Mouse (Mus musculus) telencephalon, adult 2 months (tissue): Measurements from ENCODE around the gene Ppp1r37.
"Not testable (repeated sequence)": the region's sequence is repeated elsewhere in the genome, so short reads cannot be mapped to it uniquely, and the experiment has no call there.

Source experiments
- DNase-seq: peaks from one replicate; pipeline ENCODE4 v3.0.0-alpha.2; 2011; ENCODE audit warnings: low read depth, low spot score

The Ppp1r37 gene

DNA sequence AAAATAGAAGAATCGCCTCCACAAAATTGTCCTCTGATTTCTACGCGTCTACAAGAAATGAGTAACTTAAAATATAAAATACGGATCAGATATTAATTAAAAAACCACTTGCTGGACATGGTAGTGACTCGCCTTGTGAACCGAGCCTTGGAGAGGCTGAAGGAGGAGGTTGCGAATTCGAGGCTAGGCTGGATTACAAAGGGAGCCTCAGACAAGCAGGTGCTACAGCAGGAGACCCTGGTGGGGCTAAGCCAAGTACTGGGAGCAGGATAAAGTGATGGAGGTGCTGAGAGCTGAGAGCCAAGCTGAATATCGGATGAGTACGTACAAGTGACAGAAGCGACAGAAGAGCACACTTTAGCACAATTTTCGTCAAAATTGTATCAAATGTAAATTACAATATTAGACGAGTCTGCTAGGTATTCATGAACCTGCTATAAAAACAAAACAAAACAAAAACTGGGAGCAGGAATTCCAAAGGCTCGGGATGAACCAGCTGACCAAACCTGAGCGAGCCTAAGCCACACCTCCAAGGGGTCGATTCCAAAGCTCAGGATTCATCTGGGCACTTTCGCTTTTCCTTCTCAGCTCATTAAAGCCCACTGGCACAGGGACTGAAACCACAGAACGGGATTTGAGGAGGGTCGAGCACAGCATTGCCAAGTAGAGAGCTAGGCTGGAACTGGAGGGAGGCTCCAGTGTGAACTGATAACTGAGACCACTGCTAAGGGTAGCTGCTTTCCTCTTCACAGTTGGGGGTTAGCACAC, at the start of gene Ppp1r37:
Gene Ppp1r37, minus strand, starts transcription at position 434 of the 768 bp plus-strand sequence.
- no peak for DNase-seq

DNA sequence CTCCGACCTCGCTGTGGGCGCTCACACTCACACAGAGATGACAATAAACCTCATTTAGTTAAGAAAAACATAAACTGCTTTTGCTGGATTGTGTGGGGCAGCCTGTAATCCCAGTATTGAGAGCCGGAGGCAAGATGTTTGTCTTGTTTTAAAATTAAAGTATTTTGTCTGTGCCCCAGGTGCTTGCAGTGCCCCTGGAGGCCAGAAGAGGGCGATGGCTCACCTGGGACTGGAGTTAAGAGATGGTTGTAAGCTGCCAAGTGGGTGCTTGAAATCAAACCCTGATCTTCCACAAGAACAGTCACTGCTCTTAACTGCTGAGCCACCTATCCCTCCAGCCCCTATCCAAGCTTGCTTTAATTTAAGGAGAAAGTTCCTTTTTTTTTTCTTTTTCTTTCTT, 48.1 kb upstream of the Ppp1r37 start:
- no peak for DNase-seq

DNA sequence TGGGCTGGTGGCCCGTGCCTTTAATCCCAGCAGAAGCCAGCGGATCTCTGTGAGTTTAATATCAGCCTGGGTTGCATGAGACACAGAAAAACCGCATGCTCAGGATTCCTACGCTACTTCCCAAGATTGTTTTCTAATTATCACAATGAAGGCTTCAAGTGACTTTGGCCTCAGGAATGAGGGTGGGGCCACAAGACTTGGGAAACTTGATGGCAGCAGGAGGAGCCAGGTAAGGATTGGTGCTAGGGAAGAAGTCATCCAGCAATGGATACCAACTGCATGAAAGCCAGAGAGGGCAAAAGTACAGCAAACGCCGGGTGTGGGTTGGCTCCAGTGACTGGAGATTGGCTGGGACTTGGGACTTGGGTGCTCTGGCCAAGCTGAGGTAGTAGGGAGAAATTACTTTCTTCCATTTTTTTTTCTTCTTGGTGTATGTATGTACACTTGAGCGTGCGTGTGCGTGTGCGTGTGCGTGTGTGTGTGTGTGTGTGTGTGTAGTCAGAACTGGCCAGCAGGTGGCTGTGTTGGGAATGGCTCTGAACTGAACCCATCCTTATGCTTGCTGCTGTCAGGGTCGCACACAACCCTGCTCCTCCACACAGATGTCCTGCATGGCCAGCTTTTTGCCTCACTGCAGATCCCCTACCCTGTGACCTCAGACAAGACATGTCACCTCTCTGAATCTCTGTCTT, 46.9 kb upstream of the Ppp1r37 start:
- no peak for DNase-seq

DNA sequence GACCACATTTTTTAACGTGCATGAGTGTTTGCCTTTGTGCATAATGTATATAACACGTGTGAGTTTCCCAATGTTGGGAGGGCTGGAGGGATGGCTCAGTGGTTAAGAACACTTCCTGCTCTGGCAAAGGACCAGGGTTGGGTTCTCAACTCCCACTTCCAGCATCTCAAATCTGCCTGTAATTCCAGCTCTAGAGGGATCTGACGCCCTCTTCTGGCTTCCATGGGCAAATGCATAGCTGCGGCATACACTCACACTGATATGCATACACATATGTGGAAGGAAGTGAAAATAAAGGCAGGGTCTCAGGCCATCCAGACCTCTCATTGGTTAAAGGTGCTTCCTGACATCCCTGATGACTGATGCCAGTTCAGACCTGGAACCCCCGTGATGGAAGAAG, 44.4 kb upstream of the Ppp1r37 start:
- DNase-seq: no peak

DNA sequence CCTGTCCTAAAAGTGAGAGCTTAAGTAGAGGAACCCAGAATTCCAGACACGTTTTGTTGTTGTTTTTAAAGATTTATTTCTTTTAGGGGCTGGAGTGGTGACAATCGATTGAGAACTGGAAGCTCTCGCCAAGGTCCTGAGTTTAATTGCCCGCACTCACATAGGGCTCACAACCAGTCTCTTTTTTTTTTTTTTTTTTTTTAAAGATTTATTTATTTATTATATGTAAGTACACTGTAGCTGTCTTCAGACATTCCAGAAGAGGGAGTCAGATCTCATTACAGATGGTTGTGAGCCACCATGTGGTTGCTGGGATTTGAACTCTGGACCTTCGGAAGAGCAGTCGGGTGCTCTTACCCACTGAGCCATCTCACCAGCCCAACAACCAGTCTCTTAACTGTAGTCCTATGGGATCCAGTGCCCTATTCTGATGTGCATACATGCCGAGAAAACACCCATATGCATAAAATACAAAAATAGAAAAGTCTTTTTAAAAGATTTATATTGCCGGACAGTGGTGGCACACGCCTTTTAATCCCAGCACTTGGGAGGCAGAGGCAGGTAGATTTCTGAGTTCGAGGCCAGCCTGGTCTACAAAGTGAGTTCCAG, 41.8 kb upstream of the Ppp1r37 start:
- DNase-seq: not testable (repeated sequence)

DNA sequence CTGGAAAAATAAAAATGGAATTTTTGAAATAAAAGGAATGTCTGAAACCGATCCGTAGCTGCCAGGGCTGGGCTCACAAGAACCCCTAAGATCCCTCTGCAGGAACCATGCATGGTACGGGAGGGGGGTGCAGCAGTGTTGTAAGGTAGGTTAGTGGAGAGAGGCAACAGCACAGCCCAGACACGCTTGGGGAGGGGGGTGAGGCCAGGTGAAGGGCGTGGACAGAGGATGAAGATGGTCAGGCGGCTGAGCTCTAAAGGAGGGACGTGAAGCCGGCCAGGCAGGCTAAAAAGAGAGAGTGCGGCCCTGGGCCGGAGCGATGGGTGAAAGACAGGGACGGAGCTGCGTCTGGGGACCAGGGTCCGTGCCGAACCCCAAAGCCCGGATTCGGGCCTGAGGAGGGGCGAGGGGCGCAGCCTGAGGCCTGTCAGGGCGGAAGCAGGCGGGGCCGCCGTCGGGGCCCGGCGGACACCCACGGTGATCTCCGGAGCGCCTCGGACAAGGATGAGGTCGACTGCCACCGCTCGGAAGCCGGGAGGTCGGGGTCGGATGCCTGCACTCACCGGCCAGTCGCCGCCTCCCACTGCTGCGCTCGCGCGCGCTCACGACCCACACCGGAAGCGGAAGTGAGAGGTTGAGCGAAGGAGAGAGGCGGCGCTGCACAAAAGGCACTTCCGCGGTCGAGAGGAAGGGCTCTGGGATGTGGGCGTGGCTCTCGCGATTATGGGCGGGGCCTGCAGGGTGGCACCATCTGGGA, 41.2 kb upstream of the Ppp1r37 start, which contains the start of gene Clasrp:
Gene Clasrp, minus strand, starts transcription at position 638 of the 757 bp plus-strand sequence.
- peak; percentile 85 for DNase-seq

DNA sequence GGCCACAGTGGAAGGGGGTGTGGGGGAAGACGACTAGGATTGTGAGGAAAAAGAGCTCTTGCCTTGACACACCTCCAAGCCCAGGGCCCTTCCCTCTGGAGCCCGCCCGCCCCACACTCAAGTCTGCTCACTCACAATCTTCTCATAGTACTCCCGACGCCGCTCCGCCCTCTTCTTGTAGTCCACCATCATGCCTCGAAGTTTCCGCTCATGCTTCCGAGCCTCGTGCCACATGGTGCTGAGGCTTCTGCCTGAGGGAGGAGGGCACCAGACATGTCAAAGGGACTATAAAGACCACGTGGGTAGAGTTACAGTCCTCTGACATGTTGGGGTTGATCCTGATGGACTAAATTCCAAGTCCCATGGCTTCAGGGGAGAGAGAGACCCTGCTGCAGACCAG, 40.2 kb upstream of the Ppp1r37 start:
- no peak for DNase-seq

DNA sequence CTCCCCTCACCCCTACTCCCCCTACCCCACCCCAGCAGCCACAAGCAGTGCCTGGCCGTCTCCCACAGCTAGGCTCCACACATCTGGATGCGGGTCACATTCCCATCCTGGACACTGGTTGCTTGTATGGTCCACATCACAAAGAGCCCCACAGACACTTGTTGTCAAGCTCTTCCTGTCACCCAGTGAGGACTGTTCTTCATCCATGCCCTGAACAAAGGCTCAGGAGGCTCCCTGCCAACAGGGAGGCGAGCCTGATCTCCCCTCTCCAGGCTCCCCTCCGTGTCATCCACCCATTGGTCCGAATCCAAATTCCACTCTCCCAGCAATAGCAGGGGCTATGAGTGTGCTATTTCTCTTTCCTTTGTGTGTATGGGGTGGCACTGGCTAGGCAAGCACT, 37.7 kb upstream of the Ppp1r37 start:
- peak; percentile 85 for DNase-seq

DNA sequence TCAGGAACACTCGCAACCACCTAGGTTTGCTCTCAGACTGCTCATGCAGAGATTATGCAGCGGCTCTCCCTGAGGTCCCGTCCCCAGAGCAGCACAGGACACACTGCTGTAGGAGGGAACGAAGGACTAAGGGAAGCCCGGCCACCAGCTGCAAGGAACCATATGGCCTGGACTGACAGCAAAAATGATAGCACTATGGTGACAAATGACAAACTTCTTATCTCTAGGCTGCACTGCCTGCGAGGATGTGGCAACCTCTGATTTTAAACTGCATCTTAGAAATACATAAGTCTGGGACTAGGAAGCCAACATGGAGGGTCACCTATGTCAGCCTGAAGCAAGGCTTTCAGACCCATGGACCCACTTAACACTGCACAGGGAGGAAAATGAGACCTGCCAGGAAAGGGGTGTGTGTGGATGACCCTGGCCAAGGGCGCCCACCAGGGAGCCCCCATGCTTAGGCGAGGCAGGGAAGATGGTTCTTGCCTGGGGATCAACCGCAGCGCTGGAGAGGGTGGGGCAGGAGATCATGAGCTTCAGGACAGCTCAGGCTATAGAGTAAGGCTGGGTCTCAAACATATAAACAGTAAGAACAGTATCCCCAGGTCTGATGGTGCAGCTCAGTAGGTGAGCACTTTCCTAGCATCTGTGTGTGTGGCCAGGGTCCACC, 30.3 kb upstream of the Ppp1r37 start:
- no peak for DNase-seq

DNA sequence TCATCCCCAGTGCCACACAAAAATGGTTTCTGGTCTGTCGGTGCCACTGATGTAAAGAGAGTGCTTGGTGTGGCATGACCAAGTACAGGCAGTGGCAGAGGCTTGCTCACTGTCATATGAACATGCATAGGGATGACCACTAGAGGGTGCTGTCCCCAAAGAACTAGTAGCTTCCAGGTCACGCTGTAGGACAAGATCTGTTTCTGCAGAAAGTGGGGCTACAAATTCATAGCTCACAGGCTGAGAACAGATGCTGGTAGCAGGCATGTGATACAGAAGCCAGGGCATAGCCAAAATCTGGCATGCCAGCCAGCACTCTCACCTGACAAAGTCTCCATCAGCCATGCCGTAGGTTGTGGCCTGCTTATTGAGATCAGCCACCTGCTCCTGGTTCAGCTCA, 27.0 kb upstream of the Ppp1r37 start:
- peak; percentile 73 for DNase-seq

DNA sequence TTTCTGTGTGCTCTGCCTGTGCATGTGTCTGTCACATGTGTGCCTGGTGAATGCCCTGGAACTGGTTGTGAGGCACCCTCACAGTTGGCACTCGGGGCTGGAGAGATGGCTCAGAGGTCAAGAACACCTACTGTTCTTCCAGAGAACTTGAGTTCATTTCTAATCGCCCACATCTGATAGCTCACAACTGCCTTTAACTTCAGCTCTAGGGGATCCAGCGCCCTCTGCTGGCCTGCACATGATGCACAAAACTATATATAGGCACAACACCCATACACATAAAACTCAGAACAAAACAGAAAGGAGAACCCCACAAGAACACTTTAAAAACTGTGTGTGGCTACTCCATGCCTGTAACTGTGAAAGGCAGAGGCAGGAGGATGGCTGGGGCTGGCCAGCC, 26.3 kb upstream of the Ppp1r37 start:
- DNase-seq: peak; percentile 18

DNA sequence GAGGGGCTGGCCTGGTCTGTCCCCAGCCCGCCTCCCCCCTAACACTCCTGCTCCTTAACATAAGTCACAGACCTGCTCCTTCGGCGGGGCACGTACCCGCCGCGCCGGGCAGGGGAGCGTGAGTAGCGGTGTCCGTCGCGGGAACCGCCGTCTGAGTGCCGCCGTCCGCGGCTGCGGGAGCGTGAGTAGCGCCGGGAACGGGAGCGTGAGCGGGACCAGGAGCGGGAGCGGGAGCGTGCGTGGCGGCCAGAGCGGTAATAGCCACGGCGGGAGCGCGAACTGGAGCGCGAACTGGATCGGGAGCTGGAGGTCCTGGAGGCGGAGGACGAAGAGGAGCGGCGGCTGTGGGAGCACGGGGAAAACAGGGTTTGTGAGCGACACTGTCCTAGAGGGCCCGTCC, 23.4 kb upstream of the Ppp1r37 start:
- no peak for DNase-seq

DNA sequence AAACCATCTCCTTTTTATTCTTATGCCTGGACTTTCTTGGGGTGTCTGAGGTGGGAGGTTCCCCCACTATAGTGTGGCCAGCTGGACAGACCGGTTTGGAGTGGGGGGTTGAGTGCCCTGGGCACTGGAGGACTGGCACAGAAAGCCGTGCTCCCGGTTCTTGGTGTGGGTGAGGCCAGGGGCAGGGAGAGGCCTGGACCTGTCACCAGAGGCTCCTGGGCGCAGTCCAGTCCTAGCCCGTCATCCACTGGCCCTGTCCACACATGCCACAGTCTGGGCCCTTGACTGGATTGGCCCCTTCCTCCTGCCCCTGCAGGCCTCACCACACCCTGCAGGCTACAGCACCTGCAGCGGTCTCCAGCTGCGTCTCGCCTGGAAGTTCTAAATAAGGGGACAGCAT, 17.8 kb upstream of the Ppp1r37 start:
- DNase-seq: no peak

DNA sequence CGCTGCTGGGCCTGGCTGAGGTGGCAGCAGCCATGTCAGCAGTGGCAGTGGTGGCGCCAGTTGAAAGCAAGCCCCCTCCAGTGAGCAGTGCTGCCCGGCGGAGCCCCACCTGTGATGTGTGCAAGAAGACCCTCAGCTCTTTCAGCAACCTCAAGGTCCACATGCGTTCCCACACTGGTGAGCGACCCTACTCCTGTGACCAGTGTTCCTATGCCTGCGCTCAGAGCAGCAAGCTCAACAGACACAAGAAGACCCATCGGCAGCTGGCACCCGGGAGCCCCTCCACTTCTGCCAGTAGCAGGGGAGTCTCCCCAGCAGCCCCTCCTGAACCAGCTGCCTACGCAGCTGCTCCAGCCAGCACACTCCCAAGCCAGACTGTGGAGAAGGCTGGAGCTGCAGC, 16.9 kb upstream of the Ppp1r37 start:
- no peak for DNase-seq

DNA sequence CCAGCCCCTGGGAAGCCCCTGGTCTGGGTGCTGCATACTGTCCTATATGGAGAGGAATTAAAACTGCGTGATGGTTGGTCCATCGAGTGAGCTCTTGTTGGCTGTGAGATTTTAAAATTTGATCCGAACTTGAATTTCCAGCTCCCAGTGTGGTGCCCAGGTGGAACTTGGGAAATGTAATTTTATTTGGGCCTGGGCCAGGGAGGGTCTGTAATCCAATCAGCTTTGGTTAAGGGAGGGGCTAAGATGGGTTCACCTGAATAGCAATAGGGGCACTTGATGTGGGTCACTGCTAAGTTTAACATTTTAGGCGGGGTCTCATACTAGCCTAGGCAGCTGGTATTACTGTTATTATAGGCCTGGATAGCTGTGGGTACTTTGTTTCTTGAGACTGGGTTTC, 15.6 kb upstream of the Ppp1r37 start:
- DNase-seq: no peak

DNA sequence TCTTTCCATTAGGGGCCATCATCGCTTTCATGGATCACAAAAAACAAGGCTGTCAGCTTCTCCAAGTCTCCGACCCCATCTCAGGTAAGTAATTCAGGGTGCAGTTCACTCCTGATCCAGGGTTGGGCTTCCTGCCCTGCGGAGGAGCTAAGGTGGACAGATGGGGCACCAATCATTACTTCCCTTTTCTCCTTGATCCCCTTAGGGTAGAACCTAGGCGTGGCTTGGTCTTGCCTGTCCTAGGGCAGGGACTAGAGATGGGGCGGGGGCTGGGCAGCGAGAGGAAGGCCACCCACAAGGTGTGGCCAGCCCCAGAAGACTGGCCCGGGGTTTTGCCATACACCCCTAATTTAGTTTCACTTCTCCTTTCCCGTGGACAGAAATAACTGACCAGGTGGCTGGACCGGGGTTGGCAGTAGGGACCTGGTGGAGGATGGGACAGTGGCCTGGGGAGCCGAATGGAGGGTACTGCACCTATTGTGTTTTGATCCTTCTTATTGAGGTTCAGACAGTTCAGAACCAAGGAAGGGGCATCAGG, 15.1 kb upstream of the Ppp1r37 start:
- no peak for DNase-seq

DNA sequence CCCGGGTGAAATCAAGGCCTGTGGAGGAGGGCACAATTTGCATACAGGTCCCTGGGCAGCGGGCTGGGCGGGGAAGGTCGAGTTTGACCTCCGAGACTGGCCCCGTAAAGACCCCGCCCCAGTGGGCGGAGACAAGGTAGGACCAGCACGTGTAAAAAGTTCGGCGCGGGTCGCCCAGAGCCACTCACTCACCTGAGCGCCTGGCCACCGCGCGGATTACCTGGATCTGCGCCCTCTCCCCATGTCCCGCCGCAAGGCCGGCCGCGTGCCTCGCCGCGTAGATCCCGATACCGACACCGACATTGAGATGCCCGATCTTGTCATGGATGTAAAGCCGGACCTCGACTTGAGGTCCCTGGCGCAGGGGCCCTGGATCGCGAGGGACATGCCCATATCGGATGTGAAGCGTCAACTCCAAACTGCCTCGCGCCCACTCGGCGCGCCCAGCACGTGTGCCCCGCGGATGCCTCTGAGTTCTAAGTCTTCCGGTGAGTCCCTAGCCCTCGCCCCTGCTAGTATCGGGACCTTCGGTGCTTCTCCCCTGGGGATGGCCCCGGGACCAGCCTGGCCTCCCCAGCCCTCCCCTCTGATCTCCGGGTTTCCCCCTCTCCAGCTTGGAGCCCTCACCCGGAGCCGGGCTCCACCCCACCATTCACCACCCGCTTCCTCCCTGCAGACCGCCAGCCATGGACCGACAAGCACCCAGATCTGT, 14.4 kb upstream of the Ppp1r37 start, which contains the start of the genes Zfp296 and Gemin7:
Gene Zfp296, plus strand, starts transcription at position 147 of the 712 bp plus-strand sequence.
Gene Gemin7, minus strand, starts transcription at position 455 of the 712 bp plus-strand sequence.
- no peak for DNase-seq

DNA sequence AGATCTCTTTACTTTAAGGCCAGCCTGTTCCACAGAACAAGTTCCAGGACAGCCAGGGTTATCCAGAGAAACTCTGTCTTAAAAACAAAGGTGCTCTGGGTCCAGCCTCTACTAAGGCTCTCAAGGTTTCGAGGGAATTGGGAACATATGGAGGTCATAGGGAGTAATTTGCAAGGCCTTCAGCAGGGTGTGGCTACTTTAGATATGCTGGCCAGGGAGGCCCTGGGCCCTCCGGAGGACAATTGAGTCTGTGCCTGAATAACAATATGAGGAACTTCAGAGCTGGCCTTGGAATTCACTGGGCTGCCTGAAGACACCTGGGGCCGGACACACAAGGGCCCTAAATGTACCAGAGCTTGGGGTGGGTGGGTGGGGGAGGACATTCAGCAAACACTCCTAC, 12.7 kb upstream of the Ppp1r37 start:
- no peak for DNase-seq

DNA sequence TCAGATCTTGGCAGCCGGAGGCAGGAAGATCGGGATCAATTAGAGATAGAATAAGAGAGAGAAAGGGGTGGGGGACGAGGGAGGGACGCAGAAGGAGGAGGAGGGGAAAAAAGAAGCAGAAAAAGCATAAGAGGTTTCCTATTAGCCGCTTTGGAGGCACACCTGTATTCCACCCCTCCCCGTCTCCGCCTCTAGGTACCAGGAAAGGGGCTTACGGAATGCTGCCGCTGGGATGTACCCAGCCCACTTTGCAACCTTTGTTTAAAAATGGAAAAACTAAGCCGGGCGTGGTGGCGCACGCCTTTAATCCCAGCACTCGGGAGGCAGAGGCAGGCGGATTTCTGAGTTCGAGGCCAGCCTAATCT, 10.9 kb upstream of the Ppp1r37 start:
- no peak for DNase-seq
